Mouse (Mus musculus): ENCODE measurements around the gene Map3k4.

- TF ChIP-seq CTCF (IDR thresholded peaks at IDR 0.05; ENCODE audit: low read depth): no peak
- no peak for TF ChIP-seq EP300 (optimal IDR thresholded peaks at IDR 0.05)
Measured at GRCm38 (mm10) chr17:12337156-12337555, 18.6 kb upstream of the Map3k4 start.
